Mouse (Mus musculus) heart, adult 2 months (tissue): ENCODE measurements around the gene Cysltr2. TPM values are rescaled to one million over a fixed set of nuclear protein-coding genes. Genes with fewer than 3 reads are reported as not detected.

Experiments
- DNase-seq, 2 experiments: peaks; one replicate each; pipeline ENCODE4 v3.0.0; 2021
- H3K27ac ChIP-seq: fragments of 200-600 bp; 2 replicates; pipeline ENCODE4 v1.8.1; 2022
- H3K27me3 ChIP-seq: fragments of 200-500 bp; 2 replicates; pipeline ENCODE4 v1.6.1; 2012; ENCODE audit warnings: mild to moderate bottlenecking, low read length, inconsistent platforms, mixed read lengths; ENCODE audit not compliant: control insufficient read depth, insufficient read depth
- H3K36me3 ChIP-seq: fragments of 200-500 bp; 2 replicates; pipeline ENCODE4 v1.6.1; 2012; ENCODE audit warnings: low read length, inconsistent platforms; ENCODE audit not compliant: control insufficient read depth, insufficient read depth
- H3K4me1 ChIP-seq: fragments of 200-500 bp; 2 replicates; pipeline ENCODE4 v1.6.1; 2011; ENCODE audit warnings: low read length; ENCODE audit not compliant: control insufficient read depth, insufficient read depth
- H3K4me3 ChIP-seq: fragments of 200-600 bp; 2 replicates; pipeline ENCODE4 v1.8.1; 2022
- H3K79me2 ChIP-seq: fragments of 200-500 bp; replicated peaks from 2 replicates; pipeline ENCODE4 v1.6.1; 2012; ENCODE audit warnings: mild to moderate bottlenecking, inconsistent platforms, low read length, moderate library complexity, mixed read lengths; ENCODE audit not compliant: control insufficient read depth, insufficient read depth
- H3K9ac ChIP-seq: fragments of 200-500 bp; 2 replicates; pipeline ENCODE4 v1.6.1; 2012; ENCODE audit warnings: low read depth, mild to moderate bottlenecking, control low read depth, inconsistent platforms, low read length, mixed read lengths
- CTCF ChIP-seq: fragments of 200-600 bp; IDR thresholded peaks from 2 replicates; pipeline ENCODE4 v1.8.1; 2022; ENCODE audit warnings: antibody characterized with exemption, mild to moderate bottlenecking, moderate library complexity
- EP300 ChIP-seq: fragments of 200-500 bp; IDR thresholded peaks from 2 replicates; pipeline ENCODE4 v1.6.1; 2011; ENCODE audit warnings: low read depth, low read length, control low read depth; ENCODE audit not compliant: insufficient read depth
- POLR2A ChIP-seq: fragments of 200-500 bp; IDR thresholded peaks from 2 replicates; pipeline ENCODE4 v1.6.1; 2011; ENCODE audit warnings: mild to moderate bottlenecking, low read depth, low read length, control low read depth; ENCODE audit not compliant: insufficient read depth
- WGBS: fragments of 180-500 bp; shearing (Covaris S2); methylation state at CpG from one replicate; pipeline ENCODE4 v1.1.7; 2018; 5-methylcytosine and 5-hydroxymethylcytosine counted together
- intact Hi-C: fragments of 180-260 bp; cut with DNase I; formaldehyde crosslinking; loops from one replicate; pipeline ENCODE4 v1.15.1; 2025
- polyA plus RNA-seq: library from polyadenylated mRNA; depleted of rRNA; stranded (reverse); fragments of >200 nt; gene quantifications from 2 replicates; pipeline ENCODE4 v1.2.3, GENCODE M21; 2012; rRNA removed
- total RNA-seq, 2 experiments: library from RNA; stranded (reverse); gene quantifications; 2 replicates each; pipeline ENCODE4 v1.2.3; 2021

Cysltr2 gene
- total and polyA plus RNA-seq, 3 experiments, result 0.11 to 0.29 (median 0.23) TPM

DNA sequence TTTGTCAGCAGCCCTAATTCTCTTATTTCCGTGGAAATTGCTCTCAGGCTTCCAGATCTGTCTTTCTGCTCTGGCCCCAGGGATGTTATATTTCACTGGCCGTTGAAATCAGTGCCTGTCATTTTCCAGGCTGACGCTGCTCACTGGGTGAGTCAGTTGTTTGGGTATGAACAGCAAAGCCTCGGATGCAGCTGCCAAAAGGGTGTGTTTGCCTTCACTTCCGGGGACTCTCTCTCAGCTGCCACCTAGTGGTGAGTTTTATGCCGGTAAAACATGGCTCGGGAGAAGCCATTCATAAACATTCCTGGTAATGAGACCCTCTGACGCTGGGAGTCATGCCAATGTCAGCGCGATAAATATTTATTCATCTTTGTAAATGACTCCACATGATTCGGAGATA is 65.5 kb downstream of the Cysltr2 start:
- Histone ChIP-seq H3K4me3 (peak overlapping the region; percentile 15), H3K9ac (no peak overlapping the region), H3K79me2 (no peaks in the 10 kb centered on the region), H3K27ac (peak overlapping the region; percentile 59), H3K27me3 (no peaks in the 10 kb centered on the region), H3K36me3 (no peaks in the 10 kb centered on the region), H3K4me1 (peaks cover 3% of the 10 kb centered on the region)
- TF ChIP-seq CTCF (peak; percentile 90), EP300 (peak; percentile 62; the same call in 1 of the 2 replicates), POLR2A (no peak)
- intact Hi-C loops, result loop anchor here (1.0 to 5.0 kb wide), 2 partner anchors 274 to 406 kb away; no protein-coding TSS in a partner anchor
- DNase-seq, result peak; percentile 75 to 85
- WGBS, result 8% methylated on average over 11 of the region's 11 CpGs

DNA sequence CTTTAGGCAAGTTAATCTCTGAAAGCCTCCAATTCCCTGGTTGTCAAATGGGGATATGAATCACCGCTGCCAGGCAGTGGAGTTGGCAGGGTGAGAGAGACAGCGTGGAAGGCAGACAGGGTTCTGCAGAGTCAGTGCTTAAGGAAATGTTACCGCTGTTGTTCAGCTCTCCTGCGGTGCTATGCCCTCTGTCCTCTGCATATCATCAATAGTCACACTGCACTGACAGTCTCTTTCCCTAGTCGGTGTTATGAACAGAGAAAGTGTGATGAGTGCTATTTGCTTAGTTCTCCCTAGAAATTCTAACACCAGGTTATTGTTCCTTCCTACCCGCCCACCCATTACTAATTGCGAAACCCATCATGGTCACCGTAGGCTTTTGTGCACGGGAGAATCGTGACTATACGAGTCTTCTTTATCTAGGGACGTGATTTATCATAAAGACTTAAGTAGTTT is 65.9 kb downstream of the Cysltr2 start:
- H3K4me1 ChIP-seq, result peaks cover 3% of the 10 kb centered on the region
- H3K27me3 ChIP-seq, result no peaks in the 10 kb centered on the region
- no peaks in the 10 kb centered on the region for H3K36me3 ChIP-seq
- no peak for DNase-seq
- H3K4me3 ChIP-seq, result peak overlapping the region; percentile 15
- intact Hi-C loops, result loop anchor here (1.0 to 5.0 kb wide), 2 partner anchors 274 to 406 kb away; no protein-coding TSS in a partner anchor
- peak overlapping the region; percentile 59 for H3K27ac ChIP-seq
- 50% methylated on average over 12 of the region's 12 CpGs for WGBS
- H3K79me2 ChIP-seq, result no peaks in the 10 kb centered on the region
- no peak overlapping the region for H3K9ac ChIP-seq
- TF ChIP-seq EP300 (no peak), CTCF (no peak), POLR2A (no peak)

DNA sequence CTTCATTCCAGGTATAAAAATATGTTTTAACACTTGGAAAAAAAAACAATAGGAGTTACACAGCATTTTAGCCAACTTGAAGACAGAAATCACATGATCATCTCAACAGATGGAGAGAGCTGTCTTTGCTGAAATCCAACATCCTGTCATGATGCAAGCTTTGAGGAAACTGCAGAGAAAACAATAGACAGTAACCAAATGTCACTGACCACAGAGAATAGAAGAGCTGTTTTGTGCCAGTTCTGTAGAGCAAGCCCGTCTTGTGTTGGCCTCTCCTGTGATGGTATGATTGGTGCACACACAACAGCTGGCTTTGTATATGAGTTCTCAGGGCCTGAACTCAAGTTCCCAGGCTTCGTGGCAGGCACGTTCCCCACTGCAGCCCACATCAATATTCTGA is 68.2 kb downstream of the Cysltr2 start:
- 41% methylated on average over 3 of the region's 3 CpGs for WGBS
- intact Hi-C loops, result loop anchor here (5.0 kb wide), 1 partner anchor 403 kb away; no protein-coding TSS in a partner anchor
- Histone ChIP-seq H3K79me2 (no peaks in the 10 kb centered on the region), H3K27me3 (no peaks in the 10 kb centered on the region), H3K9ac (no peak overlapping the region), H3K36me3 (no peaks in the 10 kb centered on the region), H3K4me1 (peaks cover 3% of the 10 kb centered on the region), H3K27ac (no peak overlapping the region), H3K4me3 (no peak overlapping the region)
- DNase-seq, result no peak
- TF ChIP-seq CTCF (no peak), POLR2A (no peak), EP300 (no peak)

DNA sequence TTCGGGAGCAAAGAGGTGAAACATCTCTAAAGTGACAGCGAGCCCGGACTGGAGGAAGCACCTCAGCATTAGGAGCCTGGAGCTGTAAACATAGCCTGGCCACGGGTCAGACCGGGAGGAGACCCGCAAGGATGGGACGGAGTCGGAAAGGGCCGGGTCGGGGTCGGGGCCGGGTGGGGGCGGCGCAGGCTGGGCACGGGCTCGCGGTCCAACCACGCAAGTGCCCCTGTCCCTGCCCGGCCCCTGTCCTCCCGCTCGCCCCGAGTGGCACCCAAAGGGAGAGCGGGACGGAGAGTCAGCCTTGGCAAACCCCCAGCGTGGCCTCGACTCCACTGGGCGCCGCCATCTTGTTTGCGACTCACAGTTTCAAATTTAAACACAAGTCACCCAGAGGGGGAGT is 68.8 kb downstream of the Cysltr2 start:
- Histone ChIP-seq H3K4me3 (no peak overlapping the region), H3K79me2 (no peaks in the 10 kb centered on the region), H3K27me3 (no peaks in the 10 kb centered on the region), H3K9ac (no peak overlapping the region), H3K4me1 (peaks cover 3% of the 10 kb centered on the region), H3K27ac (no peak overlapping the region), H3K36me3 (no peaks in the 10 kb centered on the region)
- DNase-seq, result no peak
- WGBS, result 95% methylated on average over 29 of the region's 29 CpGs
- TF ChIP-seq EP300, result no peak
- TF ChIP-seq POLR2A, result no peak
- TF ChIP-seq CTCF, result no peak
- intact Hi-C loops, result loop anchor here (5.0 kb wide), 1 partner anchor 403 kb away; no protein-coding TSS in a partner anchor

DNA sequence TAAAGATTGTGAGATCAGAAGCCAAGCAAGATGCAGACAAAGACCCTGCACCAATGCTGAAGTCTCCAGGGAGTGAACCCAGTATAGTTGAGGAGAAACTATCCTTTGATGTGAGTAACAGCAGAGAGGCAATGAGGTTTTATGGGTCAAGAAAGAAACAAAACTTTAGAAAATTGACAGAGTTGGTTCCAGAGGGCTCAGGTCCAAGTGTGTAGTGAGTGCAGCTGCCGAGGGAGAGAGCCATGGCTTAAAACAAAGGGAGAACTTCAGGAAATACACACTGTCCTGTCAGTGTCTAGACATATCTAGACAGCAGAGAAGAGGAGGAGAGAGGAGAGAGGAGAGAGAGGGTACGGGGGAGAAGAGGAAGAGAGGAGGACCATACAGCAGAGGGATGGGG is 72.8 kb downstream of the Cysltr2 start:
- no peak overlapping the region for H3K9ac ChIP-seq
- no peaks in the 10 kb centered on the region for H3K27me3 ChIP-seq
- no peaks in the 10 kb centered on the region for H3K79me2 ChIP-seq
- H3K36me3 ChIP-seq, result no peaks in the 10 kb centered on the region
- H3K27ac ChIP-seq, result no peak overlapping the region
- H3K4me3 ChIP-seq, result no peak overlapping the region
- TF ChIP-seq EP300, result no peak
- TF ChIP-seq POLR2A, result no peak
- no peak for TF ChIP-seq CTCF
- no peak for DNase-seq
- WGBS, result 35% methylated on average over 2 of the region's 2 CpGs
- 0 out of 2 replicates have a peak, but pooled peaks cover 1% of the 10 kb centered on the region for H3K4me1 ChIP-seq
- intact Hi-C loops, result loop anchor here (5.0 kb wide), 1 partner anchor 49 kb away; no protein-coding TSS in a partner anchor

Other genes starting within 250 kb of the Cysltr2 start
- gene Rcbtb2, start 73.9 kb upstream of the Cysltr2 start, total RNA-seq, result 10 to 100 TPM; 20.8 to 20.9 TPM
- 16.9 and 25.7 TPM in 2 replicates for gene Rcbtb2, start 73.9 kb upstream of the Cysltr2 start, polyA plus RNA-seq
- gene Lpar6, start 188.8 kb upstream of the Cysltr2 start, total RNA-seq, result 1 to 10 TPM; 1.5 to 2.3 TPM
- gene Lpar6, start 188.8 kb upstream of the Cysltr2 start, polyA plus RNA-seq, result 2.3 and 5.2 TPM in 2 replicates